Mouse (Mus musculus): ENCODE data around the gene Rxfp1. TPM values are rescaled to one million over a fixed set of nuclear protein-coding genes. Genes with fewer than 3 reads are reported as not detected.
A peak's percentile ranks its signal among the peaks of the same experiment; 100 is the strongest.

Rxfp1 gene
- polyA plus RNA-seq, 1 experiment from 2014 or later = 0.46 TPM

GRCm38 (mm10) chr3:79629416-79629730, 108.3 kb downstream of the Rxfp1 start, which contains the start of gene Etfdh:
TSS of gene Etfdh (minus strand) at chr3:79629500.
- 1% methylated on average over 11 of the region's 11 CpGs for WGBS
- H3K36me3 ChIP-seq (ENCODE audit: control insufficient read depth, insufficient read depth, low read length) = peaks cover 27% of the 10 kb centered on the region
- H3K4me2 ChIP-seq (ENCODE audit: low read depth, low read length) = peak within 1 kb of the TSS; percentile 76
- H3K9me3 ChIP-seq (ENCODE audit: control insufficient read depth, low read length) = 0 out of 2 replicates have a peak, but pooled peaks cover 3% of the 10 kb centered on the region
- DNase-seq (ENCODE audit: low spot score) (peak; percentile 86), ATAC-seq (ENCODE audit: low read depth) (peak; percentile 27)
- H3K9ac ChIP-seq (ENCODE audit: low read depth, low read length) = peak within 1 kb of the TSS; percentile 86
- H3K4me3 ChIP-seq (ENCODE audit: low read depth, low read length) = peak within 1 kb of the TSS; percentile 87
- peaks cover 6% of the 10 kb centered on the region; the same call in 1 of the 2 replicates for H3K4me1 ChIP-seq (ENCODE audit: control insufficient read depth, insufficient read depth, low read length)
- no peaks in the 10 kb centered on the region for H3K27me3 ChIP-seq (replicated peaks; ENCODE audit: control insufficient read depth, insufficient read depth, low read length)
- H3K27ac ChIP-seq (replicated peaks; ENCODE audit: low read depth, low read length) = peak within 1 kb of the TSS; percentile 90

- H3K9me3 ChIP-seq (ENCODE audit: control insufficient read depth, low read length) = 0 out of 2 replicates have a peak, but pooled peaks cover 3% of the 10 kb centered on the region
- peak; percentile 99 for ATAC-seq (ENCODE audit: low read depth)
- peak within 1 kb of the TSS; percentile 87 for H3K4me3 ChIP-seq (ENCODE audit: low read depth, low read length)
- WGBS = under 1% methylated on average over 52 of the region's 60 CpGs
- H3K4me2 ChIP-seq (ENCODE audit: low read depth, low read length) = peak within 1 kb of the TSS; percentile 76
- DNase-seq (ENCODE audit: low spot score) = peak; percentile 100
- no peaks in the 10 kb centered on the region for H3K27me3 ChIP-seq (replicated peaks; ENCODE audit: control insufficient read depth, insufficient read depth, low read length)
- peaks cover 25% of the 10 kb centered on the region for H3K36me3 ChIP-seq (ENCODE audit: control insufficient read depth, insufficient read depth, low read length)
- peak within 1 kb of the TSS; percentile 86 for H3K9ac ChIP-seq (ENCODE audit: low read depth, low read length)
- H3K4me1 ChIP-seq (ENCODE audit: control insufficient read depth, insufficient read depth, low read length) = peaks cover 6% of the 10 kb centered on the region; the same call in 1 of the 2 replicates
- H3K27ac ChIP-seq (replicated peaks; ENCODE audit: low read depth, low read length) = peak within 1 kb of the TSS; percentile 90
Observed at GRCm38 (mm10) chr3:79628561-79629415, 108.9 kb downstream of the Rxfp1 start, which contains the start of gene 4930579G24Rik. TSS of gene 4930579G24Rik (plus strand) at chr3:79629079.

- Histone ChIP-seq H3K4me3 (ENCODE audit: low read depth, low read length) (peak overlapping the region; percentile 87), H3K4me1 (ENCODE audit: control insufficient read depth, insufficient read depth, low read length) (peaks cover 6% of the 10 kb centered on the region; the same call in 1 of the 2 replicates), H3K9ac (ENCODE audit: low read depth, low read length) (peak overlapping the region; percentile 71), H3K27ac (replicated peaks; ENCODE audit: low read depth, low read length) (peak overlapping the region; percentile 65; the same call in 1 of the 2 replicates), H3K9me3 (ENCODE audit: control insufficient read depth, low read length) (0 out of 2 replicates have a peak, but pooled peaks cover 3% of the 10 kb centered on the region), H3K27me3 (replicated peaks; ENCODE audit: control insufficient read depth, insufficient read depth, low read length) (no peaks in the 10 kb centered on the region), H3K36me3 (ENCODE audit: control insufficient read depth, insufficient read depth, low read length) (peaks cover 21% of the 10 kb centered on the region), H3K4me2 (ENCODE audit: low read depth, low read length) (peak overlapping the region; percentile 76)
- WGBS = under 1% methylated on average over 9 of the region's 9 CpGs
- ATAC-seq (ENCODE audit: low read depth) (no peak), DNase-seq (ENCODE audit: low spot score) (no peak)
Observed at GRCm38 (mm10) chr3:79628182-79628560, 109.5 kb downstream of the Rxfp1 start.

- H3K4me3 ChIP-seq (ENCODE audit: low read depth, low read length) = peak overlapping the region; percentile 87
- peaks cover 21% of the 10 kb centered on the region for H3K36me3 ChIP-seq (ENCODE audit: control insufficient read depth, insufficient read depth, low read length)
- peak overlapping the region; percentile 71 for H3K9ac ChIP-seq (ENCODE audit: low read depth, low read length)
- H3K9me3 ChIP-seq (ENCODE audit: control insufficient read depth, low read length) = 0 out of 2 replicates have a peak, but pooled peaks cover 3% of the 10 kb centered on the region
- H3K4me2 ChIP-seq (ENCODE audit: low read depth, low read length) = peak overlapping the region; percentile 76
- DNase-seq (ENCODE audit: low spot score) (no peak), ATAC-seq (ENCODE audit: low read depth) (no peak)
- H3K4me1 ChIP-seq (ENCODE audit: control insufficient read depth, insufficient read depth, low read length) = peaks cover 6% of the 10 kb centered on the region; the same call in 1 of the 2 replicates
- 25% methylated on average over 10 of the region's 10 CpGs for WGBS
- H3K27me3 ChIP-seq (replicated peaks; ENCODE audit: control insufficient read depth, insufficient read depth, low read length) = no peaks in the 10 kb centered on the region
- no peak overlapping the region for H3K27ac ChIP-seq (replicated peaks; ENCODE audit: low read depth, low read length)
Observed at GRCm38 (mm10) chr3:79627484-79628181, 110.0 kb downstream of the Rxfp1 start.

- peaks cover 65% of the 10 kb centered on the region for H3K36me3 ChIP-seq (ENCODE audit: control insufficient read depth, insufficient read depth, low read length)
- no peak for DNase-seq (ENCODE audit: low spot score)
- no peak overlapping the region for H3K27ac ChIP-seq (replicated peaks; ENCODE audit: low read depth, low read length)
- H3K4me1 ChIP-seq (ENCODE audit: control insufficient read depth, insufficient read depth, low read length) = no peaks in the 10 kb centered on the region
- 93% methylated on average over 2 of the region's 2 CpGs for WGBS
- H3K4me2 ChIP-seq (ENCODE audit: low read depth, low read length) = no peak overlapping the region
- H3K9ac ChIP-seq (ENCODE audit: low read depth, low read length) = no peak overlapping the region
- ATAC-seq (ENCODE audit: low read depth) = no peak
- H3K9me3 ChIP-seq (ENCODE audit: control insufficient read depth, low read length) = 0 out of 2 replicates have a peak, but pooled peaks cover 4% of the 10 kb centered on the region
- no peaks in the 10 kb centered on the region for H3K27me3 ChIP-seq (replicated peaks; ENCODE audit: control insufficient read depth, insufficient read depth, low read length)
- H3K4me3 ChIP-seq (ENCODE audit: low read depth, low read length) = no peak overlapping the region
Observed at GRCm38 (mm10) chr3:79609886-79610285, 127.8 kb downstream of the Rxfp1 start.

GRCm38 (mm10) chr3:79595468-79595867, 142.2 kb downstream of the Rxfp1 start:
- no peak for ATAC-seq (ENCODE audit: low read depth)
- 92% methylated on average over 7 of the region's 7 CpGs for WGBS
- peaks cover 67% of the 10 kb centered on the region for H3K36me3 ChIP-seq (ENCODE audit: control insufficient read depth, insufficient read depth, low read length)

GRCm38 (mm10) chr3:79591793-79592471, 145.7 kb downstream of the Rxfp1 start:
- H3K27me3 ChIP-seq (replicated peaks; ENCODE audit: control insufficient read depth, insufficient read depth, low read length) = no peaks in the 10 kb centered on the region
- H3K36me3 ChIP-seq (ENCODE audit: control insufficient read depth, insufficient read depth, low read length) = peaks cover 35% of the 10 kb centered on the region
- ATAC-seq (ENCODE audit: low read depth) (peak; percentile 13; the same call in 1 of the 2 replicates), DNase-seq (ENCODE audit: low spot score) (no peak)
- H3K9ac ChIP-seq (ENCODE audit: low read depth, low read length) = peak overlapping the region; percentile 92
- peak overlapping the region; percentile 75 for H3K4me2 ChIP-seq (ENCODE audit: low read depth, low read length)
- peak overlapping the region; percentile 85 for H3K27ac ChIP-seq (replicated peaks; ENCODE audit: low read depth, low read length)
- H3K4me1 ChIP-seq (ENCODE audit: control insufficient read depth, insufficient read depth, low read length) = peaks cover 9% of the 10 kb centered on the region; the same call in 1 of the 2 replicates
- H3K4me3 ChIP-seq (ENCODE audit: low read depth, low read length) = peak overlapping the region; percentile 94
- 3% methylated on average over 15 of the region's 15 CpGs for WGBS
- no peaks in the 10 kb centered on the region for H3K9me3 ChIP-seq (ENCODE audit: control insufficient read depth, low read length)

More at GRCm38 (mm10) chr3:79595468-79595867, 142.2 kb downstream of the Rxfp1 start:
- Histone ChIP-seq H3K27ac (replicated peaks; ENCODE audit: low read depth, low read length) (no peak overlapping the region), H3K27me3 (replicated peaks; ENCODE audit: control insufficient read depth, insufficient read depth, low read length) (no peaks in the 10 kb centered on the region), H3K4me1 (ENCODE audit: control insufficient read depth, insufficient read depth, low read length) (peaks cover 9% of the 10 kb centered on the region; the same call in 1 of the 2 replicates), H3K9me3 (ENCODE audit: control insufficient read depth, low read length) (no peaks in the 10 kb centered on the region), H3K9ac (ENCODE audit: low read depth, low read length) (no peak overlapping the region), H3K4me3 (ENCODE audit: low read depth, low read length) (no peak overlapping the region), H3K4me2 (ENCODE audit: low read depth, low read length) (no peak overlapping the region)
- DNase-seq (ENCODE audit: low spot score) = no peak

All from embryonic facial prominence, embryonic 14.5 days (tissue).